Mouse (Mus musculus): Measurements from ENCODE around the gene Ywhag. TPM values are rescaled to one million over a fixed set of nuclear protein-coding genes. Genes with fewer than 3 reads are reported as not detected.

Gene Ywhag
- polyA plus RNA-seq, 1 experiment from 2014 or later = 132 TPM

DNA sequence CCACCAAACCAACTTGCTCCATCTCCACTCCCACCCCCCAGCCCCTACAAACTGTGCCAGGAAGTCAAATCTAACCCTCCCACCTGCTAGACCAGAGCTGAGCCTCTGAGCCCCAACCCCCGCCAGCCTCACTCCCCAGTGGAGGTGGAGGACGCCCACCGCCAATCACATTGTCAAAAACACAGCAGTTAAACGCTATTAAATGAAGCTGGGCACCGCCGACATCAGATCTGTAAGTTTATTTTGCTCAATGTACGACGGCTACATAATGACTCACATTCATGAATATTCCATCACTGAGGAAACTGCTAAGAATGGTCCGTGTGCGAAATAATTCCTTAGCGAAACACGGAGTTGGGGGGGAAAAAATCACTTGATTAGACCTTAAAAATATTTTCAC is 26.2 kb downstream of the Ywhag start:
- Histone ChIP-seq H3K9me3 (replicated peaks; ENCODE audit: control insufficient read depth, low read length) (no peaks in the 10 kb centered on the region), H3K27ac (replicated peaks; ENCODE audit: low read depth, low read length) (no peak overlapping the region), H3K4me1 (ENCODE audit: control insufficient read depth, insufficient read depth, low read length) (no peaks in the 10 kb centered on the region), H3K9ac (replicated peaks; ENCODE audit: low read length) (no peak overlapping the region), H3K4me3 (ENCODE audit: low read depth, low read length) (no peak overlapping the region), H3K36me3 (replicated peaks; ENCODE audit: control insufficient read depth, insufficient read depth, low read depth, low read length) (peaks cover 16% of the 10 kb centered on the region), H3K27me3 (ENCODE audit: control insufficient read depth, insufficient read depth, low read length) (no peaks in the 10 kb centered on the region), H3K4me2 (ENCODE audit: low read depth, low read length) (no peak overlapping the region)
- no peak for DNase-seq (ENCODE audit: low spot score)
- no peak for ATAC-seq (replicated peaks; ENCODE audit: insufficient number of reproducible peaks, low FRiP score, low TSS enrichment, low read depth)
- WGBS = 84% methylated on average over 12 of the region's 12 CpGs

DNA sequence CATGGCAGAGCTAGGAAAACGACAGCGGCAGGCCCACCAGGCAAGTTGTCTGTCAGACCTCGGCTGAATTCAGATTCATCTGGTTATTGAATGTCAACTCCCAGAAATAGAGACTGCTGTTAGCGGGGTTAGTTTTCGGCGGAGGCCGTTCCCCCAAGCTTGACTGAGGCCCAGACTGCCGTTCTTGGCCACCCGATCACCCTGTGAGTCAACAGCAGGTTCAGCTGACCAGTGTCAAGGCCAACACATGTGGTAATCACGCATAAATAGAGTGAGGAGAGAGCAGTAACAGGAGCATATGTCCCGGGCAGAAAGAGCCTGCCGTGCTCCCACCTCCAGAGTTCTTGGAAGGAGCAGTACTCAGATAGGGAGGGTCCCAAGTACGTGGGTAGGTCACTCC is 27.2 kb downstream of the Ywhag start:
- Histone ChIP-seq H3K27me3 (ENCODE audit: control insufficient read depth, insufficient read depth, low read length) (no peaks in the 10 kb centered on the region), H3K27ac (replicated peaks; ENCODE audit: low read depth, low read length) (no peak overlapping the region), H3K9ac (replicated peaks; ENCODE audit: low read length) (no peak overlapping the region), H3K4me1 (ENCODE audit: control insufficient read depth, insufficient read depth, low read length) (no peaks in the 10 kb centered on the region), H3K4me2 (ENCODE audit: low read depth, low read length) (no peak overlapping the region), H3K4me3 (ENCODE audit: low read depth, low read length) (no peak overlapping the region), H3K9me3 (replicated peaks; ENCODE audit: control insufficient read depth, low read length) (no peaks in the 10 kb centered on the region), H3K36me3 (replicated peaks; ENCODE audit: control insufficient read depth, insufficient read depth, low read depth, low read length) (peaks cover 16% of the 10 kb centered on the region)
- no peak for ATAC-seq (replicated peaks; ENCODE audit: insufficient number of reproducible peaks, low FRiP score, low TSS enrichment, low read depth)
- WGBS = 83% methylated on average over 13 of the region's 13 CpGs
- no peak for DNase-seq (ENCODE audit: low spot score)

DNA sequence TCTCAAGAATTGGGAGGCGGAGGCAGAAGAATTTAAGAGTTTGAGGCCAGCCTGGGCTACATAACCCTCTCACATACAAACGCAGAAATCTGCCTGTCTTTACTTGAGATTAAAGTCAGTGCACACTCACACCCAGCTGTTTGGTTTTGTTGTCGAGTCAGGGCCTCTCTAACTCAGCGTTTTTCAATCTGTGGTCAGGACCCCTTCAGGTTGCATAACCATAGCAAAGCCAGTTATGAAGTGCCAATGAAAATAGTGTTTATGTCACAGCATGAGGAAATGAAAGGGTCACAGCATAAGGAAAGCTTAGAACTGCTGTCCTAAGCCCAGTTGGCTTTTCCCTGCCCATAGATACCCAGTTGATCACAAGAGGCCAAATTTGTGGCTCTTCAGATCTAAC is 27.6 kb downstream of the Ywhag start:
- Histone ChIP-seq H3K4me1 (ENCODE audit: control insufficient read depth, insufficient read depth, low read length) (no peaks in the 10 kb centered on the region), H3K4me3 (ENCODE audit: low read depth, low read length) (no peak overlapping the region), H3K4me2 (ENCODE audit: low read depth, low read length) (no peak overlapping the region), H3K27ac (replicated peaks; ENCODE audit: low read depth, low read length) (no peak overlapping the region), H3K36me3 (replicated peaks; ENCODE audit: control insufficient read depth, insufficient read depth, low read depth, low read length) (peaks cover 16% of the 10 kb centered on the region), H3K9me3 (replicated peaks; ENCODE audit: control insufficient read depth, low read length) (no peaks in the 10 kb centered on the region), H3K27me3 (ENCODE audit: control insufficient read depth, insufficient read depth, low read length) (no peaks in the 10 kb centered on the region), H3K9ac (replicated peaks; ENCODE audit: low read length) (no peak overlapping the region)
- DNase-seq (ENCODE audit: low spot score) (no peak), ATAC-seq (replicated peaks; ENCODE audit: insufficient number of reproducible peaks, low FRiP score, low TSS enrichment, low read depth) (no peak)
- 90% methylated on average over 4 of the region's 4 CpGs for WGBS

DNA sequence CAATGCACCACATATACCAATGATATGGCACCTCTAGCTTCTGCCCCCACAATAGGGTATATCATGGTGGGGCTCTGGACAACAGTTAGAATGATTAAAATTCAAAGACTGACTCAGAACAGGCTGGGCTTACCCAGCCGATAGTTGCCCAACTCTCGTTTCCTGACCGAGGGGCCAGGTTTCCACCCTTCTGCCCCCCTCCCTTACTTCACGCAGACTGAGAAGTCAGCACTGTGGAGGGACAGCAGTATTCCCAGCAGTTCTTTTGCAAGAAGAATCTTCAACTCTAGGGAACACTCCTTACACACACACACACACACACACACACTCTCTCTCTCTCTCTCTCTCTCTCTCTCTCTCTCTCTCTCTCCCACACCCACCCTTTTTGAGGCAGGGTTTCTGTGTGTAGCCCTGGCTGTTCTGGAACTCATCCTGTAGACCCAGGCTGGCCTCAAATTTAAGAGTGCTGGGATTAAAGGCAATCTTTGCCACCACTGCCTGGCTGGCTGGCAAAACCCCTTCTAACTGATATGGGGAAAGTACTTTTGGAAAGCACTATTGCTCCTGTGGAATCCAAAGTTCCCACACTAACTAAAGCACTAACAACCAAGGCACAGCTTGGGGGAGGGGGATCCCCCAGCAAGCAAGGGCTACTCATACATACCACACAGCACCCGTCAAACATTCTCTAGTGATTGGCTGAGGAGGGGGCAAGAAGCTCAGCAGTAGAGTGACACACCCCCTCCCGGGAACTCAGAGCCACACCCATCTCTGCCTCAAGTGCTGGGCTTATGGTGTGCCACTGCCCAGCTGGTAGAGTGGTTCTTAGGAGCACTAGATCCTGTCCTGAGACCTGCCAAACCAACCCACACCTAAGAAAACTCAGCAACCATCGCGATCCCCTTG is 28.8 kb downstream of the Ywhag start:
- Histone ChIP-seq H3K4me1 (ENCODE audit: control insufficient read depth, insufficient read depth, low read length) (no peaks in the 10 kb centered on the region), H3K27me3 (ENCODE audit: control insufficient read depth, insufficient read depth, low read length) (no peaks in the 10 kb centered on the region), H3K4me2 (ENCODE audit: low read depth, low read length) (no peak overlapping the region), H3K9ac (replicated peaks; ENCODE audit: low read length) (no peak overlapping the region), H3K36me3 (replicated peaks; ENCODE audit: control insufficient read depth, insufficient read depth, low read depth, low read length) (peaks cover 11% of the 10 kb centered on the region), H3K4me3 (ENCODE audit: low read depth, low read length) (no peak overlapping the region), H3K27ac (replicated peaks; ENCODE audit: low read depth, low read length) (no peak overlapping the region), H3K9me3 (replicated peaks; ENCODE audit: control insufficient read depth, low read length) (no peaks in the 10 kb centered on the region)
- DNase-seq (ENCODE audit: low spot score) (no peak), ATAC-seq (replicated peaks; ENCODE audit: insufficient number of reproducible peaks, low FRiP score, low TSS enrichment, low read depth) (no peak)
- 63% methylated on average over 8 of the region's 8 CpGs for WGBS

DNA sequence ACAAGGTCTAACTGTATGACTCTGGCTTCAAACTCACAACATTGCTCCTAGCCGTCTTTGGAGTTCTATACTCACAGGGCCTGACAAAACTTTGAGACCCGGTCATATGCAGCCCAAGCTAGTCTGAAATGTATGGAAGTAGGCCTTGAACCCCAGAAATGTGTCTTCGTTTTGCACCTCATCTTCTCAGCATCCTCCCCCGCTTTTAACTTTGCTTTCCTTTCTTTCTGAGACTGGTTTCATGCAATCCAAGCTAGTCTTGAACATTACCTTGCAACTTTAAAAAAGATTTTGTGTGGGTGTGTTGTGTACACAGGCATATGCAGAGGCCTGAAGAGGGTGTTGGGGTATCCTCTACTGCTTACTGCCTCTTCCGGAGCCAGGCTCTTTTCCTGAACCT is 30.2 kb downstream of the Ywhag start:
- H3K27ac ChIP-seq (replicated peaks; ENCODE audit: low read depth, low read length) = 0 out of 2 replicates have a peak overlapping the region, but pooled peaks have one; percentile 4
- no peak for DNase-seq (ENCODE audit: low spot score)
- no peak overlapping the region for H3K4me2 ChIP-seq (ENCODE audit: low read depth, low read length)
- ATAC-seq (replicated peaks; ENCODE audit: insufficient number of reproducible peaks, low FRiP score, low TSS enrichment, low read depth) = no peak
- no peaks in the 10 kb centered on the region for H3K9me3 ChIP-seq (replicated peaks; ENCODE audit: control insufficient read depth, low read length)
- no peaks in the 10 kb centered on the region for H3K4me1 ChIP-seq (ENCODE audit: control insufficient read depth, insufficient read depth, low read length)
- H3K27me3 ChIP-seq (ENCODE audit: control insufficient read depth, insufficient read depth, low read length) = no peaks in the 10 kb centered on the region
- WGBS = 65% methylated on average over 5 of the region's 5 CpGs
- H3K9ac ChIP-seq (replicated peaks; ENCODE audit: low read length) = no peak overlapping the region
- H3K36me3 ChIP-seq (replicated peaks; ENCODE audit: control insufficient read depth, insufficient read depth, low read depth, low read length) = peaks cover 5% of the 10 kb centered on the region
- H3K4me3 ChIP-seq (ENCODE audit: low read depth, low read length) = no peak overlapping the region

DNA sequence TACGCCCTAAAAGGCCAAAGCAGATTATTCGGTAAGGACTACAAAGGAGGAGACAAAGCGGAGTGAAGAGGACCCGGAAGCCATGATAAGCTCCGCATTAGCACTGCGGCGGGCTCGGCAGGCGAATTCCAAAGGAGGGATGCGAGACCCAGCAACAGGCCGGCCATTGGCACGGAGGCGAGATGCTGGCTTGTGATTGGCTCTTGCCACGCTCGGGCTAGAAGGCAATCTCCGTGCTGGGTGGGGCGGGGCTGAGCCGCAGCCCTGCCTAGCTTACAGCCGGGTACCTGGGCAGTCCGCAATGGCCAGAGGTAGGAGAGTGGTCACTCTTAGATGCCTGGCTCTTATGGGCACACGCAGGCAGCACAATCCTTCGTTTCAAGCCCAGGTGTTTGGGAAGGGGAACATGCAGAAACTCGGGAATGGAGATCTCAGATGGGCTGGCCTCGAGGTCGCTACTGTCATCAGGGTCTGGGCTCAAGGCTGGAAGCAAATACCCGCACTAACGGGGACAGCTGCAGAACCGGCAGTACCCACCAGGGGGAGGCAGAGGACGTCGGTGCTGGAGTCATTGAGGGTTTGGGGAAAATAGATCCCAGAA is 30.8 kb downstream of the Ywhag start:
- Histone ChIP-seq H3K9me3 (replicated peaks; ENCODE audit: control insufficient read depth, low read length) (no peaks in the 10 kb centered on the region), H3K4me3 (ENCODE audit: low read depth, low read length) (peak overlapping the region; percentile 28), H3K9ac (replicated peaks; ENCODE audit: low read length) (peak overlapping the region; percentile 46), H3K4me1 (ENCODE audit: control insufficient read depth, insufficient read depth, low read length) (no peaks in the 10 kb centered on the region), H3K36me3 (replicated peaks; ENCODE audit: control insufficient read depth, insufficient read depth, low read depth, low read length) (no peaks in the 10 kb centered on the region; the same call in 1 of the 2 replicates), H3K27ac (replicated peaks; ENCODE audit: low read depth, low read length) (peak overlapping the region; percentile 49; the same call in 1 of the 2 replicates), H3K4me2 (ENCODE audit: low read depth, low read length) (peak overlapping the region; percentile 65), H3K27me3 (ENCODE audit: control insufficient read depth, insufficient read depth, low read length) (no peaks in the 10 kb centered on the region)
- under 1% methylated on average over 30 of the region's 30 CpGs for WGBS
- peak; percentile 95 for DNase-seq (ENCODE audit: low spot score)
- peak; percentile 96 for ATAC-seq (replicated peaks; ENCODE audit: insufficient number of reproducible peaks, low FRiP score, low TSS enrichment, low read depth)

DNA sequence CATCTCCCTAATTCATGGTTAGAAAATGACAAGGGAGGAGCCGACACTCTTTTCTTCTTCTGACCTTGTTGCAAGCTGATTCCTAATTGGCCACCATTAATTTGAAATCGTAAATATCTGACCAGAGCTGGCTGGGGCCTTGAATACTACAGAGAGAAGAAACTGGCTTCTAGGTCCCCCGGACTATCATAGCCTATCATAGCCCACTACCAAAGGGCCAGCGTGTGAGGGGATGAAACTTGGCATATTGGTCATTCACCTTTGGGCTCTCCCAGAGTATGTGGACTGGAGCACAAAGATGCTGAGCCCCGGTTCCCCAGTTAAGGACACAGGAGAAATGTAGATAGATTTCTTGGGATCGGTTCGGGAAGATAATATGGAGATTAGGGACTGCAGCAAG is 31.4 kb downstream of the Ywhag start:
- H3K4me2 ChIP-seq (ENCODE audit: low read depth, low read length) = peak overlapping the region; percentile 65
- 0 out of 2 replicates have a peak overlapping the region, but pooled peaks have one; percentile 39 for H3K27ac ChIP-seq (replicated peaks; ENCODE audit: low read depth, low read length)
- H3K4me1 ChIP-seq (ENCODE audit: control insufficient read depth, insufficient read depth, low read length) = no peaks in the 10 kb centered on the region
- 24% methylated on average over 7 of the region's 7 CpGs for WGBS
- DNase-seq (ENCODE audit: low spot score) (no peak), ATAC-seq (replicated peaks; ENCODE audit: insufficient number of reproducible peaks, low FRiP score, low TSS enrichment, low read depth) (0 out of 2 replicates have a peak, but pooled peaks have one; percentile 8)
- H3K9me3 ChIP-seq (replicated peaks; ENCODE audit: control insufficient read depth, low read length) = no peaks in the 10 kb centered on the region
- no peaks in the 10 kb centered on the region; the same call in 1 of the 2 replicates for H3K36me3 ChIP-seq (replicated peaks; ENCODE audit: control insufficient read depth, insufficient read depth, low read depth, low read length)
- peak overlapping the region; percentile 28 for H3K4me3 ChIP-seq (ENCODE audit: low read depth, low read length)
- H3K9ac ChIP-seq (replicated peaks; ENCODE audit: low read length) = peak overlapping the region; percentile 23
- no peaks in the 10 kb centered on the region for H3K27me3 ChIP-seq (ENCODE audit: control insufficient read depth, insufficient read depth, low read length)
